Mouse (Mus musculus) heart, postnatal 0 days (tissue): Measurements from ENCODE around the gene Zfp37. TPM values are rescaled to one million over a fixed set of nuclear protein-coding genes. Genes with fewer than 3 reads are reported as not detected.

Experiments
- ATAC-seq: fragments of 200-750 bp; cut with Nextera tagmentation; 2 replicates; pipeline ENCODE4 v1.8.0; 2017; ENCODE audit warnings: low read depth, moderate number of reproducible peaks, moderate library complexity; ENCODE audit not compliant: insufficient read depth
- DNase-seq: peaks from one replicate; pipeline ENCODE4 v3.0.0-alpha.2; 2016; ENCODE audit warnings: low spot score
- H3K27ac ChIP-seq: fragments of 300-500 bp; sonication (generic); 2 replicates; pipeline ENCODE4 v1.5.1; 2014; ENCODE audit warnings: low read depth, mild to moderate bottlenecking
- H3K27me3 ChIP-seq: fragments of 300-500 bp; sonication (generic); 2 replicates; pipeline ENCODE4 v1.6.1; 2014; ENCODE audit warnings: low read length, mixed read lengths; ENCODE audit not compliant: control insufficient read depth, insufficient read depth
- H3K36me3 ChIP-seq: fragments of 300-500 bp; sonication (generic); replicated peaks from 2 replicates; pipeline ENCODE4 v1.6.1; 2014; ENCODE audit warnings: low read length, mixed read lengths; ENCODE audit not compliant: control insufficient read depth, insufficient read depth
- H3K4me1 ChIP-seq: fragments of 300-500 bp; sonication (generic); 2 replicates; pipeline ENCODE4 v1.6.1; 2014; ENCODE audit warnings: antibody characterized with exemption; ENCODE audit not compliant: control insufficient read depth, insufficient read depth
- H3K4me2 ChIP-seq: fragments of 300-500 bp; sonication (generic); 2 replicates; pipeline ENCODE4 v1.6.1; 2014; ENCODE audit warnings: low read depth, mild to moderate bottlenecking, low read length, moderate library complexity
- H3K4me3 ChIP-seq: fragments of 300-500 bp; sonication (generic); 2 replicates; pipeline ENCODE4 v1.5.1; 2014; ENCODE audit warnings: low read depth, low read length
- H3K9ac ChIP-seq: fragments of 300-500 bp; sonication (generic); replicated peaks from 2 replicates; pipeline ENCODE4 v1.6.1; 2014; ENCODE audit warnings: low read depth, low read length, mixed read lengths
- H3K9me3 ChIP-seq: fragments of 300-500 bp; sonication (generic); replicated peaks from 2 replicates; pipeline ENCODE4 v1.6.1; 2016; ENCODE audit warnings: low read length; ENCODE audit not compliant: control insufficient read depth
- CTCF ChIP-seq: IDR thresholded peaks from 2 replicates; pipeline ENCODE4 v1.5.1; 2016; ENCODE audit warnings: antibody characterized with exemption, control low read depth, low read depth
- EP300 ChIP-seq: IDR thresholded peaks from 2 replicates; pipeline ENCODE4 v1.6.1; 2016; ENCODE audit warnings: antibody characterized with exemption, low read depth
- WGBS: fragments of 180-500 bp; shearing (Covaris S2); extraction: QIAGEN DNeasy Blood & Tissue Kit; methylation state at CpG from one replicate; pipeline ENCODE4 v1.1.7; 2014; 5-methylcytosine and 5-hydroxymethylcytosine counted together
- polyA plus RNA-seq: library from polyadenylated mRNA; unstranded; fragments of >200 nt; fragmentation: Nextera tagmentation; extraction: Ambion mirVana; gene quantifications from 2 replicates; pipeline ENCODE4 v1.2.1, GENCODE M21; 2015
- total RNA-seq: library from RNA; depleted of rRNA; stranded (reverse); fragments of >200 nt; gene quantifications from 2 replicates; pipeline ENCODE4 v1.2.3, GENCODE M21; 2014; ENCODE audit warnings: low replicate concordance; rRNA removed

Zfp37 gene
- 4.5 and 9.5 TPM in 2 replicates for total RNA-seq
- 2.8 TPM in 2 replicates for polyA plus RNA-seq

DNA sequence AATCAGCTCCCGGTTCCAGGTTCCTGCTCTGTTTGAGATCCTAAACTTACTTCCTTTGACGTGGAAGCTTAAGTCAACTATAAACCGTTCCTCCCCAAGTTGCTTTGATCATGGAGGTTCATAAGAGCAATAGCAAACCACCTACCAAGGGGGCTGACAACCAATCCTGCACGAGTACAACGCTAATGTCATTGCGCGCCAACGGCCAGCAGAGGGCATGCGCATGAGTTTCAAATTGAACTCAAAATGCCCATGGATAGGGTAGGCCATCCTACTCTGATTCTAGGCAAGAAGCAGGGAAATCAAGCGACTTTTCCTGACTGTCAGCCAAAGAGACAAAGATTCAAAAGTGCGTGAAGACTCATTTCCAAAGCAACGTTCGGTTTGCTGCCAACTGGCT lies at the start of gene Zfp37:
Zfp37 (minus strand) TSS at position 279 of the 400 bp plus-strand sequence.
- no peak for ATAC-seq
- Histone ChIP-seq H3K4me2 (no peak within 1 kb of the TSS), H3K9me3 (no peaks in the 10 kb centered on the region), H3K27me3 (no peaks in the 10 kb centered on the region), H3K9ac (no peak within 1 kb of the TSS), H3K4me1 (no peaks in the 10 kb centered on the region), H3K4me3 (no peak within 1 kb of the TSS), H3K27ac (no peak within 1 kb of the TSS), H3K36me3 (no peaks in the 10 kb centered on the region)
- peak; percentile 22; the same call in 1 of the 2 replicates for TF ChIP-seq CTCF
- no peak for TF ChIP-seq EP300
- DNase-seq = no peak
- WGBS = 65% methylated on average over 13 of the region's 13 CpGs

DNA sequence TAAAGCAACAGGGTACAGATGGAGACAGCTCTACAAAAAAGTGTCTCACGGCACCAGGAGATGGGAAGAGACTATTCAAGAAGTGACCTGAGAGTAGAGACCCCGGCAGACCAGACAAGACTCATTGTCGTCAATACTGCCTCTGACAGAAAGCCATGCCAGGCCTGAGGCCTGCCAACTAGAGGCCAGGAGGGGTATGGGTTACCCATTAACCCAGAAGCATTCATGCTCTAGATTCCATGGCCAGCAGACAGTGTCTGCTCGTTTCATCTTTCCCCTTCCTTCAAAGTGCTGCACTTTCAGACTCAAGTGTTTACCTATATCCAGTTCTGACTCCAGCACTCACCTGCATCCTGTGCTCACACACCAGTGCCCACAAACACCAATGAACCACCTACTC lies 47.2 kb upstream of the Zfp37 start:
- no peak for ATAC-seq
- H3K4me1 ChIP-seq = no peaks in the 10 kb centered on the region
- no peak overlapping the region for H3K27ac ChIP-seq
- no peak for DNase-seq
- TF ChIP-seq EP300 = no peak
- no peak for TF ChIP-seq CTCF
- no peak overlapping the region for H3K9ac ChIP-seq
- WGBS = 80% methylated on average over 4 of the region's 4 CpGs
- no peak overlapping the region for H3K4me2 ChIP-seq
- no peaks in the 10 kb centered on the region for H3K27me3 ChIP-seq
- no peaks in the 10 kb centered on the region for H3K36me3 ChIP-seq
- H3K9me3 ChIP-seq = no peaks in the 10 kb centered on the region
- no peak overlapping the region for H3K4me3 ChIP-seq

DNA sequence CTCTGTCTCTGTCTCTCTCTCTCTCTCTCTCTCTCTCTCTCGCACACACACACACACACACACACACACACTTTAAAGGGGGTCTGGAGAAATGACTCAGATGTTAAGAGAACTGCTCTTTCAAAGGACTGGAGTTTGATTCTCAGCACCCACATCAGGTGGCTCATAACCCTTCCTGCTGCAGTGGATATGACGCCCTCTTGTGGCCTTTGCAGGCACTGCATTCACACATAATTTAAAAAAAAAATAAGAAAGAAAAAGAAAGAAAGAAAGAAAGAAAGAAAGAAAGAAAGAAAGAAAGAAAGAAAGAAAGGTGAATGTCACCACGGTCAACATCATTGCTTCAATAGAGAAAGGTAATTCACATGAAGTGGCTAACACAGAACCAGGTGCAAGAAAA lies 46.4 kb upstream of the Zfp37 start:
- H3K9me3 ChIP-seq = no peaks in the 10 kb centered on the region
- H3K4me3 ChIP-seq = no peak overlapping the region
- no peak for TF ChIP-seq EP300
- TF ChIP-seq CTCF = no peak
- DNase-seq = no peak
- no peak overlapping the region for H3K4me2 ChIP-seq
- no peak overlapping the region for H3K9ac ChIP-seq
- no peak for ATAC-seq
- no peak overlapping the region for H3K27ac ChIP-seq
- WGBS = 71% methylated on average over 3 of the region's 3 CpGs
- H3K36me3 ChIP-seq = no peaks in the 10 kb centered on the region
- no peaks in the 10 kb centered on the region for H3K27me3 ChIP-seq
- no peaks in the 10 kb centered on the region for H3K4me1 ChIP-seq

DNA sequence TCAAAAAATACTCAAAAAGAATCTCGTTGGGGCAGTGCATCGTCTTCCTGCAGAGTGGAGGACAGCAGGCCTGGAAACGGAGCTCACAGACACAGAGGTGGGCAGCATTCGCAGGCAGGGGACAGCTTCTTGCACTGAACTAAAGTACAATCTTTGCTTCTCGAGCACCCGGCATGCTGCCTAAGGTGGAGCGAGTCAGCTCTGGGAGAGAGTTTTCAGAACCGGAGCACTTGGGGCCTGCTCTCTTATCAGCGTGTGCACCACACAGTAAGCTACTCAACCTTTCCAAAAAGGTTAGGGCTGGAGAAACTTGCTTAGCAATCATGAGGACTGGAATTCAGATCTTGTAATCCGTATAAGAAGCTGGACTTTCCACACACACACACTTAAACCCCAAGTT lies 45.8 kb upstream of the Zfp37 start:
- ATAC-seq = no peak
- Histone ChIP-seq H3K4me3 (no peak overlapping the region), H3K27ac (no peak overlapping the region), H3K27me3 (no peaks in the 10 kb centered on the region), H3K4me1 (no peaks in the 10 kb centered on the region), H3K9ac (no peak overlapping the region), H3K36me3 (no peaks in the 10 kb centered on the region), H3K4me2 (no peak overlapping the region), H3K9me3 (no peaks in the 10 kb centered on the region)
- no peak for TF ChIP-seq CTCF
- TF ChIP-seq EP300 = no peak
- DNase-seq = no peak
- WGBS = 51% methylated on average over 10 of the region's 10 CpGs

DNA sequence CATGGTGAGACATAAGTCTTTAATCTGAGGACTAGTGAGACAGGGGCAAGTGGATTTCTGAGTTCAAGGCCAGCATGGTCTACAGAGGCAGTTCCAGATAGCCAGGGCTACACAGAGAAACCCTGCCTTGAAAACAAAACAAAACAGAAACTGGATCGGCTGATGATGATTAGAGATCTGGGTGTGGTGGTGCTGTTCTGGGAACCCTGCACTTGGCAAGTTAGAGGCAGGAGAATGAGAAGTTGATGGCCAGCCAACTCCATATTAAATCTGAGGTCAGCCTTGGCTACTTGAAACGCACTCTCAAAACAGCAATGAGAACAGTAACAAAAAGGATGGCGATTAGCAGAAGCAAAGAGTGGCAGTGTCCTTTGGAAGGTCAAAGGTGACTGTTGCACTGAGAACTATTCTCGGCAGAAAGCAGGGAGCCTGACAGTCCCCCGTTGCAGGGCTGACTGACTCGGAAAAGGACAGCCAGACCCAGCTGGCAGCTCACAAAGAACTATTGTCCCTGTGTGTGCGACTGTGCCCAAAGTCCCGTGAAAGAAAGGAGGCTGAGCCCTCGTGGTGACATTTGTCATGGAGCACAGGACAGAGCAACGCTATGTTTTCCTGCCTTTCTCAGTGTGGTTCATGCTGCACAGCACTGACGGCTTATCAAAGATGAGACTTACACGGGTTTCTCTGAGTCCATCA lies 44.1 kb upstream of the Zfp37 start:
- H3K27me3 ChIP-seq = no peaks in the 10 kb centered on the region
- H3K36me3 ChIP-seq = no peaks in the 10 kb centered on the region
- no peak for TF ChIP-seq EP300
- no peak for TF ChIP-seq CTCF
- H3K4me2 ChIP-seq = no peak overlapping the region
- ATAC-seq = peak; percentile 60
- H3K27ac ChIP-seq = no peak overlapping the region
- no peaks in the 10 kb centered on the region for H3K9me3 ChIP-seq
- DNase-seq = peak; percentile 18
- WGBS = 19% methylated on average over 12 of the region's 12 CpGs
- H3K9ac ChIP-seq = no peak overlapping the region
- no peak overlapping the region for H3K4me3 ChIP-seq
- H3K4me1 ChIP-seq = no peaks in the 10 kb centered on the region

DNA sequence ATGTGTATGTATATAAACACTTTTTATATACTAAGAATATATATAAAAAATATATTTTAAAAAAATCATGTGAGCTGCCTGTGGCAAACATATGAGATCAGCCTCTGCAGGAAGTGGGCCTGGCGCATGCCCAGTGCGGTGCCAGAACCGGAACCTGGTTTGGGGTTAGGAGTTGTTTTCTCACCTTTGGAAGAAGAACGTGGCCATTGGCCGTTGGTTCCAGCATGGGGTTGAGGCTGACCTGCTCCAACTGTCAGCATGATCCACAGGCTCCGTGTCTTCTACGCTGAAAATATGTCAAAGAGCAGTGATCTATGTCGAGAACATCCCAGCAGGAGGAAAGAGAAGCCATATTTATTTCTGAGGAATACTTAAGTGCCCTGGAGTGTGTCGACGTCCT lies 43.1 kb upstream of the Zfp37 start:
- no peaks in the 10 kb centered on the region for H3K4me1 ChIP-seq
- ATAC-seq (no peak), DNase-seq (no peak)
- H3K9ac ChIP-seq = no peak overlapping the region
- TF ChIP-seq EP300 (no peak), CTCF (no peak)
- H3K4me3 ChIP-seq = no peak overlapping the region
- H3K27me3 ChIP-seq = no peaks in the 10 kb centered on the region
- no peaks in the 10 kb centered on the region for H3K9me3 ChIP-seq
- no peak overlapping the region for H3K4me2 ChIP-seq
- 89% methylated on average over 10 of the region's 10 CpGs for WGBS
- no peaks in the 10 kb centered on the region for H3K36me3 ChIP-seq
- no peak overlapping the region for H3K27ac ChIP-seq
